ENCODE assay signal across 9 mouse cellular contexts in genomic region chr9:71679103-71679815, GRCm38 (mm10).
DNase-seq lines count a peak whose midpoint lies in the region; ATAC-seq lines count a peak whose summit lies in the region.
"Had no signal": no experiment of that assay in that cellular context is flagged by ENCODE, and none has a peak within 500 bp of the region (broad histone marks: within the 10 kb centered on the region; RNA-seq: fewer than 3 reads in every experiment).

No protein-coding gene starts in this region.

- H3K4me2 ChIP-seq in heart, embryonic 15.5 days, result no peak overlapping the region
- H3K4me2 ChIP-seq: hindbrain, embryonic 12.5 days had no signal

- DNase-seq in adrenal gland, adult 2 months, result peak; percentile 23
- DNase-seq in adrenal gland, postnatal 36 days, result no peak
- DNase-seq in urinary bladder, adult 2 months (ENCODE audit: low spot score), result peak; percentile 28
- DNase-seq in urinary bladder, postnatal 10 days (ENCODE audit: low spot score), result no peak
- DNase-seq in thymus, postnatal 25 days, result no peak
- DNase-seq in spleen, adult 18-20 months, result no peak

- peaks cover 35% of the 10 kb centered on the region for H3K4me1 ChIP-seq in heart, embryonic 15.5 days (replicated peaks)

- H3K9me3 ChIP-seq in heart, embryonic 15.5 days (replicated peaks), result no peaks in the 10 kb centered on the region
- H3K9me3 ChIP-seq: hindbrain, embryonic 12.5 days had no signal

- ATAC-seq in heart, embryonic 15.5 days (replicated peaks; ENCODE audit: insufficient number of reproducible peaks, insufficient read depth, low FRiP score, low read depth), result no peak
- no peak for ATAC-seq in inflammation-experienced regulatory T-cells, adult 6 months

- 63% methylated on average over 11 of the region's 11 CpGs for WGBS in heart, embryonic 15.5 days

- no peaks in the 10 kb centered on the region for H3K27me3 ChIP-seq in heart, embryonic 15.5 days
- H3K27me3 ChIP-seq: hindbrain, embryonic 12.5 days had no signal

- H3K4me3 ChIP-seq in heart, embryonic 15.5 days, result no peak overlapping the region
- H3K4me3 ChIP-seq: hindbrain, embryonic 12.5 days had no signal

- peak overlapping the region; percentile 37; the same call in 1 of the 2 replicates for H3K27ac ChIP-seq in heart, embryonic 15.5 days
- H3K27ac ChIP-seq: hindbrain, embryonic 12.5 days had no signal

- no peaks in the 10 kb centered on the region for H3K36me3 ChIP-seq in heart, embryonic 15.5 days
- H3K36me3 ChIP-seq: hindbrain, embryonic 12.5 days had no signal

- no peak overlapping the region for H3K9ac ChIP-seq in heart, embryonic 15.5 days
- H3K9ac ChIP-seq: hindbrain, embryonic 12.5 days had no signal

Comparison
In these comparisons a context has a peak if more than half of its experiments do, and no peak if none do; other contexts are left out.
1. DNase-seq: peak in adrenal gland, adult 2 months (single experiment) and urinary bladder, adult 2 months (single experiment); none in adrenal gland, postnatal 36 days (0 of 2), urinary bladder, postnatal 10 days (single experiment), thymus, postnatal 25 days (single experiment) and spleen, adult 18-20 months (0 of 2).